Mouse (Mus musculus) Patski (cell line): Measurements from ENCODE around the gene Srl. TPM values are rescaled to one million over a fixed set of nuclear protein-coding genes. Genes with fewer than 3 reads are reported as not detected.

Experiments used
- ATAC-seq: fragments of 100-300 bp; one replicate; pipeline ENCODE4 v1.8.0; 2021
- CTCF ChIA-PET: fragments of 350-600 bp; sonication (Branson Sonifier 250); formaldehyde crosslinking; loops from one replicate; lab custom pipeline; 2022; ENCODE audit warnings: inconsistent platforms; lab: Charles Lee
- POLR2A ChIA-PET: fragments of 350-600 bp; sonication (Branson Sonifier 250); formaldehyde crosslinking; loops from one replicate; lab custom pipeline; 2022; ENCODE audit warnings: antibody characterized with exemption, inconsistent platforms; lab: Charles Lee
- DNase-seq: peaks from one replicate; pipeline ENCODE4 v3.0.0-alpha.2; 2011; ENCODE audit warnings: low read depth, low spot score
- H3K27me3 ChIP-seq: fragments of 371-371 bp; one replicate; pipeline ENCODE4 v1.5.1; 2021
- CTCF ChIP-seq: fragments of 100-300 bp; IDR thresholded peaks from one replicate; pipeline ENCODE4 v1.5.1; 2021
- in situ Hi-C: fragments of 300-500 bp; cut with MboI; formaldehyde crosslinking; loops from 3 replicates; pipeline ENCODE4 v1.11.1; 2018; ENCODE audit warnings: low pct_unique_long_range_greater_than_20kb, mixed read lengths
- polyA plus RNA-seq: library from polyadenylated mRNA; unstranded; gene quantifications from one replicate; pipeline ENCODE4 v1.2.3, GENCODE M21; 2021

Srl gene
- polyA plus RNA-seq, 1 experiment from 2014 or later = 2.0 TPM

- CTCF ChIA-PET = interaction anchor here (1.2 kb wide), 1 partner anchor 140 kb away, joined by 3 read pairs; no protein-coding TSS in a partner anchor
- in situ Hi-C loops = no loop called here
Measured at GRCm38 (mm10) chr16:4455693-4456092, 85.9 kb downstream of the Srl start.

GRCm38 (mm10) chr16:4454563-4454962 lies 87.1 kb downstream of the Srl start:
- no peak for TF ChIP-seq CTCF
- ChIA-PET POLR2A (no interaction called here), CTCF (interaction anchor here (1.0 to 1.6 kb wide), 2 partner anchors 24 to 34 kb away, joined by 3 to 4 read pairs; no protein-coding TSS in a partner anchor)
- no peaks in the 10 kb centered on the region for H3K27me3 ChIP-seq
- DNase-seq (no peak), ATAC-seq (no peak)
- in situ Hi-C loops = no loop called here

More at GRCm38 (mm10) chr16:4455693-4456092, 85.9 kb downstream of the Srl start:
- H3K27me3 ChIP-seq = no peaks in the 10 kb centered on the region
- no peak for ATAC-seq
- no peak for TF ChIP-seq CTCF
- no peak for DNase-seq
- POLR2A ChIA-PET = no interaction called here

GRCm38 (mm10) chr16:4449418-4449817 lies 92.2 kb downstream of the Srl start:
- TF ChIP-seq CTCF = no peak
- ATAC-seq (no peak), DNase-seq (no peak)
- no peaks in the 10 kb centered on the region for H3K27me3 ChIP-seq
- in situ Hi-C loops = no loop called here
- CTCF ChIA-PET = no interaction called here
- POLR2A ChIA-PET = no interaction called here

- ATAC-seq (peak; percentile 71), DNase-seq (peak; percentile 39)
- no peak for TF ChIP-seq CTCF
- POLR2A ChIA-PET = interaction anchor here (1.0 kb wide), 1 partner anchor 19 kb away, joined by 4 read pairs; no protein-coding TSS in a partner anchor
- in situ Hi-C loops = no loop called here
- CTCF ChIA-PET = interaction anchor here (0.9 kb wide), 1 partner anchor 21 kb away, joined by 3 read pairs; no protein-coding TSS in a partner anchor
- no peaks in the 10 kb centered on the region for H3K27me3 ChIP-seq
Measured at GRCm38 (mm10) chr16:4448235-4448634, 93.4 kb downstream of the Srl start.

GRCm38 (mm10) chr16:4446395-4446794 lies 95.2 kb downstream of the Srl start:
- H3K27me3 ChIP-seq = no peaks in the 10 kb centered on the region
- POLR2A ChIA-PET = no interaction called here
- in situ Hi-C loops = no loop called here
- DNase-seq (no peak), ATAC-seq (no peak)
- CTCF ChIA-PET = no interaction called here
- no peak for TF ChIP-seq CTCF

- POLR2A ChIA-PET = no interaction called here
- H3K27me3 ChIP-seq = no peaks in the 10 kb centered on the region
- ATAC-seq (no peak), DNase-seq (no peak)
- CTCF ChIA-PET = no interaction called here
- in situ Hi-C loops = no loop called here
- TF ChIP-seq CTCF = no peak
Measured at GRCm38 (mm10) chr16:4444378-4444777, 97.2 kb downstream of the Srl start.

- no peak for TF ChIP-seq CTCF
- ChIA-PET POLR2A (no interaction called here), CTCF (no interaction called here)
- DNase-seq = no peak
- in situ Hi-C loops = no loop called here
- no peaks in the 10 kb centered on the region for H3K27me3 ChIP-seq
- ATAC-seq = no peak
Measured at GRCm38 (mm10) chr16:4439302-4440066, 102.1 kb downstream of the Srl start.

- ATAC-seq = no peak
- ChIA-PET POLR2A (no interaction called here), CTCF (interaction anchor here (1.5 kb wide), 1 partner anchor 11 kb away, joined by 3 read pairs; no protein-coding TSS in a partner anchor)
- TF ChIP-seq CTCF = no peak
- DNase-seq = no peak
- in situ Hi-C loops = no loop called here
- H3K27me3 ChIP-seq = no peaks in the 10 kb centered on the region
Measured at GRCm38 (mm10) chr16:4436738-4437137, 104.9 kb downstream of the Srl start.

GRCm38 (mm10) chr16:4435371-4435770 lies 106.2 kb downstream of the Srl start:
- no peak for TF ChIP-seq CTCF
- no peaks in the 10 kb centered on the region for H3K27me3 ChIP-seq
- ATAC-seq (peak; percentile 94), DNase-seq (peak; percentile 39)
- in situ Hi-C loops = no loop called here
- POLR2A ChIA-PET = no interaction called here
- CTCF ChIA-PET = interaction anchor here (0.8 to 1.5 kb wide), 3 partner anchors 10 to 55 kb away, joined by 3 read pairs; no protein-coding TSS in a partner anchor

- ATAC-seq = no peak
- DNase-seq = no peak
- H3K27me3 ChIP-seq = peaks cover 4% of the 10 kb centered on the region
- in situ Hi-C loops = no loop called here
- POLR2A ChIA-PET = no interaction called here
- CTCF ChIA-PET = interaction anchor here (1.6 to 2.5 kb wide), 2 partner anchors 11 to 116 kb away, joined by 4 to 10 read pairs; no protein-coding TSS in a partner anchor
- no peak for TF ChIP-seq CTCF
Measured at GRCm38 (mm10) chr16:4431841-4432240, 109.8 kb downstream of the Srl start.

- no peak for TF ChIP-seq CTCF
- H3K27me3 ChIP-seq = peaks cover 4% of the 10 kb centered on the region
- no peak for ATAC-seq
- ChIA-PET POLR2A (no interaction called here), CTCF (interaction anchor here (0.8 to 2.5 kb wide), 3 partner anchors 12 to 115 kb away, joined by 4 to 10 read pairs (median 4); no protein-coding TSS in a partner anchor)
- DNase-seq = no peak
- in situ Hi-C loops = no loop called here
Measured at GRCm38 (mm10) chr16:4431013-4431412, 110.6 kb downstream of the Srl start.
